29 mouse cellular contexts compared by ENCODE assay signal in the genomic region with DNA sequence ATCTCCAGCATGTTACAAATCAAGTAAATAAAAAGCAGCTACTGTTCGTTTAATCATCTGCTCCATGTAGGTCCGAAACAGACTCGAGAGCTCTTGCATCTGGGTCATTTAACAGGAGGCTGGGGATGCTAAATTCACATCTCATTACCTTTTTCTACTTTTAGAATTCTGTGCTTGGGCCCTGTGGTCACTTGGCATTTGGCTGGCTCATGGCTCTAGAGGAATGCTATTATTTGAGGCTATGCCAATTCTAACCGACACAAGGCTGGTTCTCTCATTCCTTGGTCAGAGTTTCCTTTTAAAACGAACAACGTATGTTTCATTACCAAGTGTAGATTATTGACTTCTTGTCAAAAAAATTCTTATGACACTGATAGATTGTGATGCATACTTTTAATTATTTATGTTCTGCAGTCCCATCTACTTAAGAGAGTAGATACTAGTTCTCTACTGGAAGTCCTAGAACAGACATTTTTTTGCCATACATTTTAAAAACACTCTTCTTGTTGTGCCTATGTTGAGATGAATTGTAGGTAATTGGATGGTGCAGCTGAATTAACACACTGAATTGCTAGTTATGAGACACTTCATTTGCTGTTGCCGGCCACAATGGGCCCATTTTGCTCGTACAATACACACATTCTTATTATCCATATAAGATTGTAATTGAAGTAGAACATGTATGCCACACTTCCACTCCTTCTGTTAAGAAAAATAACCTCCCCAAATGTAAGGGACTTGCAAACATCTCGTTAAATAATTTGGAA. TPM values are rescaled to one million over a fixed set of nuclear protein-coding genes. Genes with fewer than 3 reads are reported as not detected.
DNase-seq lines count a peak whose midpoint lies in the region; ATAC-seq and TF ChIP-seq lines count a peak whose summit lies in the region.
"Had no signal": no experiment of that assay in that cellular context is flagged by ENCODE, and none has a peak within 500 bp of the region (broad histone marks: within the 10 kb centered on the region; RNA-seq: fewer than 3 reads in every experiment).

No protein-coding gene starts in this region.

- TF ChIP-seq CTCF in gastrocnemius, adult 2 months (IDR thresholded peaks at IDR 0.05): no peak
- no peak for TF ChIP-seq CTCF in kidney, adult 2 months (conservative IDR thresholded peaks at IDR 0.05; ENCODE audit: insufficient read depth, insufficient read length, low read depth, low read length)

- WGBS in kidney, adult 2 months: 70% methylated on average over 9 of the region's 9 CpGs

- H3K36me3 ChIP-seq in kidney, adult 2 months (ENCODE audit: control insufficient read depth, insufficient read depth, low read length): no peaks in the 10 kb centered on the region
- H3K36me3 ChIP-seq: forebrain, embryonic 10.5 days; heart, embryonic 13.5 days; hindbrain, embryonic 13.5 days; stomach, embryonic 15.5 days had no signal

- ATAC-seq in cerebellum, adult (ENCODE audit: insufficient number of reproducible peaks, low FRiP score, low TSS enrichment): peak; percentile 95
- ATAC-seq: CD4-positive, CD25-positive, alpha-beta regulatory T cell, adult 4 months; forebrain, postnatal 0 days; Patski had no signal

- no peak for TF ChIP-seq POLR2A in kidney, adult 2 months (IDR thresholded peaks at IDR 0.05; ENCODE audit: low read depth, low read length)

- H3K27ac ChIP-seq in gastrocnemius, adult 2 months: no peak overlapping the region
- no peak overlapping the region for H3K27ac ChIP-seq in kidney, adult 2 months (ENCODE audit: insufficient read depth, low read depth, low read length)
- H3K27ac ChIP-seq: forebrain, embryonic 10.5 days; heart, embryonic 13.5 days; hindbrain, embryonic 13.5 days; stomach, embryonic 15.5 days had no signal

- DNase-seq in cerebellum, postnatal 4 days (ENCODE audit: low spot score in 2 of 2): no peak
- DNase-seq in cerebellum, adult 18-20 months: peak; percentile 69 to 80
- DNase-seq in cerebellum, postnatal 14 days: peak; percentile 51 to 73
- no peak for DNase-seq in gastrocnemius, adult 2 months
- DNase-seq in layer of hippocampus, postnatal 10 days (ENCODE audit: low spot score in 2 of 2): no peak
- no peak for DNase-seq in kidney, adult 2 months
- DNase-seq: forebrain, postnatal 0 days; gastrocnemius, postnatal 25 days; heart, adult 18-20 months; kidney, adult 8-10 months; kidney, postnatal 10 days; left cerebral cortex, postnatal 4 days; liver; lung, postnatal 4 days; midbrain, embryonic 14.5 days; right cerebral cortex, postnatal 4 days; thymus, postnatal 25 days had no signal

- no peaks in the 10 kb centered on the region for H3K4me1 ChIP-seq in kidney, adult 2 months (ENCODE audit: control insufficient read depth, insufficient read depth, low read length)
- H3K4me1 ChIP-seq: heart, embryonic 13.5 days; stomach, embryonic 15.5 days had no signal

- no peaks in the 10 kb centered on the region; the same call in 1 of the 2 replicates for H3K27me3 ChIP-seq in kidney, adult 2 months (replicated peaks; ENCODE audit: control insufficient read depth, insufficient read depth, low read length)
- H3K27me3 ChIP-seq: hindbrain, embryonic 13.5 days; Patski had no signal

- intact Hi-C loops in gastrocnemius, adult 2 months (cut with DNase I): no loop called here

- no peak overlapping the region for H3K4me3 ChIP-seq in gastrocnemius, adult 2 months
- H3K4me3 ChIP-seq in kidney, adult 2 months (ENCODE audit: insufficient read depth, low read depth, low read length): no peak overlapping the region
- H3K4me3 ChIP-seq: forebrain, embryonic 10.5 days; heart, embryonic 13.5 days; hindbrain, embryonic 13.5 days; stomach, embryonic 15.5 days had no signal

RNA-seq across cellular contexts. Expression of a gene that starts 6.8 kb away (rescaled TPM):
- total RNA-seq in gastrocnemius, adult 2 months (2021): not detected
- 10 to 100 TPM; 18.9 to 25.4 TPM for total RNA-seq in layer of hippocampus, postnatal 10 days (2021)
- not detected in 2 replicates for polyA plus RNA-seq in kidney, adult 2 months (2012; rRNA removed)
- total RNA-seq: common myeloid progenitor, adult 5-6 weeks; heart, adult 18-20 months; heart, postnatal 25 days; megakaryocyte-erythroid progenitor cell, adult 5-6 weeks had no signal
- polyA plus RNA-seq: CD4-positive, CD25-positive, alpha-beta regulatory T cell, adult 4 months; heart, embryonic 13.5 days; liver, embryonic 16.5 days; lung, embryonic 16.5 days; Patski had no signal

Comparison
In these comparisons a context has a peak if more than half of its experiments do, and no peak if none do; other contexts are left out.
1. DNase-seq: peak in cerebellum, adult 18-20 months (2 of 2) and cerebellum, postnatal 14 days (2 of 2); none in cerebellum, postnatal 4 days (0 of 2), gastrocnemius, adult 2 months (single experiment), layer of hippocampus, postnatal 10 days (0 of 2) and kidney, adult 2 months (single experiment).
2. RNA of a gene that starts 6.8 kb away (total RNA-seq): 18.9 to 25.4 TPM in layer of hippocampus, postnatal 10 days; not detected in gastrocnemius, adult 2 months; every median in the first group is over 10 times any median in the second.